Mouse (Mus musculus) lung, adult 2 months (tissue): ENCODE measurements at regions not wholly inside any gene's neighbourhood (a gene's known extent, or its start where the extent isn't known, plus 50 kb on each side); places are given as distances from the start of the nearest gene placed in this dataset.

ENCODE experiments used
- CTCF ChIP-seq: fragments of 200-500 bp; IDR thresholded peaks from 2 replicates; pipeline ENCODE4 v1.5.1; 2011; ENCODE audit warnings: mild to moderate bottlenecking, low read length, control low read depth; ENCODE audit not compliant: insufficient read depth
- POLR2A ChIP-seq: fragments of 200-500 bp; IDR thresholded peaks from 2 replicates; pipeline ENCODE4 v1.6.1; 2011; ENCODE audit warnings: low read depth, mild to moderate bottlenecking, control low read depth, low read length, borderline replicate concordance; ENCODE audit errors: extremely low read depth

- no peak for TF ChIP-seq CTCF
- no peak for TF ChIP-seq POLR2A
These were observed 139.2 kb upstream of the Podxl start for GRCm38 (mm10) chr6:31702931-31703330.
